Mouse (Mus musculus): ENCODE data around the gene Gm12569. TPM values are rescaled to one million over a fixed set of nuclear protein-coding genes. Genes with fewer than 3 reads are reported as not detected.

Gene Gm12569
- not detected for polyA plus RNA-seq (2017; shearing (Covaris generic))

GRCm38 (mm10) chr11:51220308-51220707 lies at the start of gene Gm12569:
Gene Gm12569, plus strand, starts transcription at chr11:51220473.
- ATAC-seq: no peak

- no peak for ATAC-seq
Measured at GRCm38 (mm10) chr11:51202726-51203125, 17.5 kb upstream of the Gm12569 start.

- ATAC-seq: no peak
Measured at GRCm38 (mm10) chr11:51207758-51208157, 12.5 kb upstream of the Gm12569 start.

- no peak for ATAC-seq
Measured at GRCm38 (mm10) chr11:51211426-51211825, 8.8 kb upstream of the Gm12569 start.

- ATAC-seq: no peak
Measured at GRCm38 (mm10) chr11:51214021-51214420, 6.3 kb upstream of the Gm12569 start.

- ATAC-seq: no peak
Measured at GRCm38 (mm10) chr11:51219396-51219980, 785 bp upstream of the Gm12569 start.

- no peak for ATAC-seq
Measured at GRCm38 (mm10) chr11:51227104-51227503, 6.8 kb downstream of the Gm12569 start.

GRCm38 (mm10) chr11:51234626-51235025 lies 14.4 kb downstream of the Gm12569 start:
- no peak for ATAC-seq

GRCm38 (mm10) chr11:51242897-51243296 lies 22.6 kb downstream of the Gm12569 start:
- no peak for ATAC-seq

GRCm38 (mm10) chr11:51257006-51257405 lies 36.7 kb downstream of the Gm12569 start:
- no peak for ATAC-seq

GRCm38 (mm10) chr11:51261680-51262219 lies 41.5 kb downstream of the Gm12569 start, which contains the start of gene Clk4:
Gene Clk4, plus strand, starts transcription at chr11:51261730.
- ATAC-seq: no peak

GRCm38 (mm10) chr11:51262342-51263285 lies 42.3 kb downstream of the Gm12569 start, which contains the start of gene BC049762:
Gene BC049762, minus strand, starts transcription at chr11:51263046.
- ATAC-seq: peak; percentile 90

- peak; percentile 8 for ATAC-seq
Measured at GRCm38 (mm10) chr11:51263286-51263831, 43.1 kb downstream of the Gm12569 start.

GRCm38 (mm10) chr11:51264352-51264751 lies 44.1 kb downstream of the Gm12569 start:
- no peak for ATAC-seq

GRCm38 (mm10) chr11:51265326-51265725 lies 45.1 kb downstream of the Gm12569 start:
- ATAC-seq: no peak

GRCm38 (mm10) chr11:51274418-51274817 lies 54.1 kb downstream of the Gm12569 start:
- no peak for ATAC-seq

Other genes starting within 250 kb of the Gm12569 start
- gene Olfr1377, start 238.5 kb upstream of the Gm12569 start, polyA plus RNA-seq (2017; shearing (Covaris generic)): not detected
- not detected for gene Olfr51, start 216.9 kb upstream of the Gm12569 start, polyA plus RNA-seq (2017; shearing (Covaris generic))
- gene Olfr54, start 206.2 kb upstream of the Gm12569 start, polyA plus RNA-seq (2017; shearing (Covaris generic)): not detected
- gene Olfr1375, start 172.4 kb upstream of the Gm12569 start, polyA plus RNA-seq (2017; shearing (Covaris generic)): not detected
- not detected for gene Zfp354a, start 161.2 kb upstream of the Gm12569 start, polyA plus RNA-seq (2017; shearing (Covaris generic))
- 100 to 1,000 TPM; 168 to 272 (median 187) TPM for gene Clk4, start 41.3 kb downstream of the Gm12569 start, polyA plus RNA-seq (2017; shearing (Covaris generic))
- gene BC049762, start 42.6 kb downstream of the Gm12569 start, polyA plus RNA-seq (2017; shearing (Covaris generic)): not detected
- under 1 TPM; 0.30 to 0.87 (median 0.86) TPM for gene Col23a1, start 69.4 kb downstream of the Gm12569 start, polyA plus RNA-seq (2017; shearing (Covaris generic))

All from inflammation-experienced regulatory T-cells, adult 6 months (primary cell).